Mouse (Mus musculus): ENCODE measurements around the gene Smc5. TPM values are rescaled to one million over a fixed set of nuclear protein-coding genes. Genes with fewer than 3 reads are reported as not detected.

Smc5 gene
- polyA plus RNA-seq, 1 experiment: 0.42 TPM

DNA sequence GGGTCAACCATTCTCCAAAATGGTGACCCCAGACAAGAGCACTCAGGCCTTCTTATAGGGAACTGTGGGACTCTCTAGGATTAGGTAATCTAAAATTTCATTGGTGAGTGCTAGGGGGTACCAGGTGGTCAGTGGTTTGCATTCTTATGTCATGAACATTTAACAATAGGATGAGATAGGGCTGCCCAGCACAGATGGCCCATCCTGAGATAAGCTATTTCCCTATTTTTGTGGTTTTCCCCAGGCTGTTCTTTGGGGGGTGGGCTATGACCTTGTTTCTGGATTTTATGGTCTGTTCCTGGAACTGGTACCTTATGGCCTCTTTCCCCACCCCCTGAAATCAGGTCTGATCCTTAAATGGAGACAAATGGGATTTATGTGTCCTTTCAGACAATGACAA is 23.5 kb upstream of the Smc5 start:
- TF ChIP-seq TAL1 (IDR thresholded peaks at IDR 0.05; ENCODE audit: low read length) (no peak), GATA1 (IDR thresholded peaks at IDR 0.05; ENCODE audit: low read length) (no peak)
- H3K36me3 ChIP-seq (ENCODE audit: control insufficient read depth): no peaks in the 10 kb centered on the region
- H3K9me3 ChIP-seq (ENCODE audit: control insufficient read depth, low read length): no peaks in the 10 kb centered on the region
- H3K27me3 ChIP-seq (ENCODE audit: control insufficient read depth): no peaks in the 10 kb centered on the region
- no peak overlapping the region for H3K4me3 ChIP-seq (replicated peaks)
- no peaks in the 10 kb centered on the region for H3K4me1 ChIP-seq (ENCODE audit: control insufficient read depth)

GRCm38 (mm10) chr19:23289251-23289650 is 15.6 kb upstream of the Smc5 start:
- Histone ChIP-seq H3K36me3 (ENCODE audit: control insufficient read depth) (no peaks in the 10 kb centered on the region), H3K9me3 (ENCODE audit: control insufficient read depth, low read length) (no peaks in the 10 kb centered on the region), H3K27me3 (ENCODE audit: control insufficient read depth) (no peaks in the 10 kb centered on the region), H3K4me3 (replicated peaks) (no peak overlapping the region), H3K4me1 (ENCODE audit: control insufficient read depth) (no peaks in the 10 kb centered on the region)
- TF ChIP-seq TAL1 (IDR thresholded peaks at IDR 0.05; ENCODE audit: low read length) (no peak), GATA1 (IDR thresholded peaks at IDR 0.05; ENCODE audit: low read length) (no peak)

- H3K9me3 ChIP-seq (ENCODE audit: control insufficient read depth, low read length): no peaks in the 10 kb centered on the region
- TF ChIP-seq GATA1 (IDR thresholded peaks at IDR 0.05; ENCODE audit: low read length): no peak
- TF ChIP-seq TAL1 (IDR thresholded peaks at IDR 0.05; ENCODE audit: low read length): no peak
These were observed 8.4 kb upstream of the Smc5 start for GRCm38 (mm10) chr19:23281911-23282660.

DNA sequence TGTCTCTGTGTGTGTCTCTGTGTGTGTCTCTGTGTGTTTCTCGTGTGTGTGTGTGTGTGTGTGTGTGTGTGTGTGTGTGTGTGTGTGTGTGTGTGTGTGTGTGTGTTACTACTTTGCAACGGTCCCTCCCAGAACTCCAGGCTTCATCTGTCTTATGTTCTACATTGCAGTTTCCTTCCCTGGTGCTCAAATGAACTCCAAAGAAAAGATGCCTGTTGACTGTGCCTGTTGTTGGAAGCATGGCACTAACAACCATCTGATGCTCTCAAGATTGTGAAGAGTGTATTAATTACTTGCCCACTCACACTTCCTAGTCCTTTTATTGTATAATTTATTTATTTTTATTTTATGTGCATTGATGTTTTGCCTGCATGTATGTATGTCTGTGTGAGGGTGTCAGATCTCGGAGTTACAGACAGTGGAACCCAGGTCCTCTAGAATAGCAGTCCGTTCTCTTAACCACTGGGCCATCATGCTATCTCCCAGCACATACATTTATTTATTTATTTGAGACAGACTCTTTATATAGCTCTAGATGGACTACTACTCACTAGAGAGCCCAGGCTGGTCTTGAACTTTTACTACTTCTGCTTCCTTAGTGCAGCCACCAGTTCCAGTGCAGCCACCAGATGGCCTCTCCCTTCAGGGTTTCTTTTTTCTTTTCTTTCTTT is 492 bp upstream of the Smc5 start:
- Histone ChIP-seq H3K4me3 (replicated peaks) (peak overlapping the region; percentile 78), H3K27me3 (ENCODE audit: control insufficient read depth) (no peaks in the 10 kb centered on the region), H3K9me3 (ENCODE audit: control insufficient read depth, low read length) (no peaks in the 10 kb centered on the region), H3K4me1 (ENCODE audit: control insufficient read depth) (peaks cover 25% of the 10 kb centered on the region), H3K36me3 (ENCODE audit: control insufficient read depth) (peaks cover 8% of the 10 kb centered on the region)
- TF ChIP-seq GATA1 (IDR thresholded peaks at IDR 0.05; ENCODE audit: low read length) (no peak), TAL1 (IDR thresholded peaks at IDR 0.05; ENCODE audit: low read length) (no peak)

More at GRCm38 (mm10) chr19:23281911-23282660, 8.4 kb upstream of the Smc5 start:
- Histone ChIP-seq H3K4me1 (ENCODE audit: control insufficient read depth) (no peaks in the 10 kb centered on the region), H3K27me3 (ENCODE audit: control insufficient read depth) (no peaks in the 10 kb centered on the region), H3K4me3 (replicated peaks) (no peak overlapping the region), H3K36me3 (ENCODE audit: control insufficient read depth) (no peaks in the 10 kb centered on the region)

GRCm38 (mm10) chr19:23256771-23257170 is 16.9 kb downstream of the Smc5 start:
- no peak for TF ChIP-seq TAL1 (IDR thresholded peaks at IDR 0.05; ENCODE audit: low read length)
- TF ChIP-seq GATA1 (IDR thresholded peaks at IDR 0.05; ENCODE audit: low read length): no peak
- Histone ChIP-seq H3K4me1 (ENCODE audit: control insufficient read depth) (no peaks in the 10 kb centered on the region), H3K27me3 (ENCODE audit: control insufficient read depth) (no peaks in the 10 kb centered on the region), H3K4me3 (replicated peaks) (no peak overlapping the region), H3K36me3 (ENCODE audit: control insufficient read depth) (peaks cover 77% of the 10 kb centered on the region), H3K9me3 (ENCODE audit: control insufficient read depth, low read length) (no peaks in the 10 kb centered on the region)

GRCm38 (mm10) chr19:23246473-23246872 is 27.2 kb downstream of the Smc5 start:
- no peak for TF ChIP-seq GATA1 (IDR thresholded peaks at IDR 0.05; ENCODE audit: low read length)
- TF ChIP-seq TAL1 (IDR thresholded peaks at IDR 0.05; ENCODE audit: low read length): no peak
- Histone ChIP-seq H3K4me1 (ENCODE audit: control insufficient read depth) (no peaks in the 10 kb centered on the region), H3K27me3 (ENCODE audit: control insufficient read depth) (no peaks in the 10 kb centered on the region), H3K9me3 (ENCODE audit: control insufficient read depth, low read length) (no peaks in the 10 kb centered on the region), H3K36me3 (ENCODE audit: control insufficient read depth) (peaks cover 40% of the 10 kb centered on the region), H3K4me3 (replicated peaks) (no peak overlapping the region)

GRCm38 (mm10) chr19:23225065-23225464 is 48.6 kb downstream of the Smc5 start:
- H3K36me3 ChIP-seq (ENCODE audit: control insufficient read depth): peaks cover 66% of the 10 kb centered on the region
- no peak overlapping the region for H3K4me3 ChIP-seq (replicated peaks)
- H3K27me3 ChIP-seq (ENCODE audit: control insufficient read depth): no peaks in the 10 kb centered on the region
- TF ChIP-seq TAL1 (IDR thresholded peaks at IDR 0.05; ENCODE audit: low read length) (no peak), GATA1 (IDR thresholded peaks at IDR 0.05; ENCODE audit: low read length) (no peak)
- H3K9me3 ChIP-seq (ENCODE audit: control insufficient read depth, low read length): no peaks in the 10 kb centered on the region
- H3K4me1 ChIP-seq (ENCODE audit: control insufficient read depth): no peaks in the 10 kb centered on the region

DNA sequence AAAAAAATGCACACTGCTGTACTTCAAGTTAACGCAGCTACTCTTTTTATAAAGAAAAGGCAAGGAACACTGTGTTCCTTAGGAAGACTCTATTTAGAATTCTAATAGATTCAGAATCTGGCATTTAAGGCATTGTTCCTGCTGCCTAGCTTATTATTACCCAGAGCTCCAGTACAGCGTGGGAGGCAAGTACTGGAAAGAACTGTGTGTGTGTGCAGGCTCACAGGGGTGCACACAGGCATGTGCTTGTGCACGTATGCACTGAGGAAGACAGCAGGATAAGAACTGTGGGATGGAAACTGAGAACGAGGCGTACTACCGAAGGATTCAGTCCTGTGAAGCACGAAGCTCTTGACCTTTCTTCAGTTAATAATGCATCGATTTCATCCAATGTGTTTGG is 59.4 kb downstream of the Smc5 start:
- H3K9me3 ChIP-seq (ENCODE audit: control insufficient read depth, low read length): no peaks in the 10 kb centered on the region
- H3K4me3 ChIP-seq (replicated peaks): no peak overlapping the region
- H3K27me3 ChIP-seq (ENCODE audit: control insufficient read depth): no peaks in the 10 kb centered on the region
- H3K4me1 ChIP-seq (ENCODE audit: control insufficient read depth): no peaks in the 10 kb centered on the region
- peaks cover 82% of the 10 kb centered on the region for H3K36me3 ChIP-seq (ENCODE audit: control insufficient read depth)
- TF ChIP-seq TAL1 (IDR thresholded peaks at IDR 0.05; ENCODE audit: low read length): no peak
- no peak for TF ChIP-seq GATA1 (IDR thresholded peaks at IDR 0.05; ENCODE audit: low read length)

GRCm38 (mm10) chr19:23211325-23211724 is 62.4 kb downstream of the Smc5 start:
- Histone ChIP-seq H3K4me3 (replicated peaks) (no peak overlapping the region), H3K36me3 (ENCODE audit: control insufficient read depth) (peaks cover 77% of the 10 kb centered on the region), H3K27me3 (ENCODE audit: control insufficient read depth) (no peaks in the 10 kb centered on the region), H3K4me1 (ENCODE audit: control insufficient read depth) (no peaks in the 10 kb centered on the region), H3K9me3 (ENCODE audit: control insufficient read depth, low read length) (no peaks in the 10 kb centered on the region)
- TF ChIP-seq GATA1 (IDR thresholded peaks at IDR 0.05; ENCODE audit: low read length) (no peak), TAL1 (IDR thresholded peaks at IDR 0.05; ENCODE audit: low read length) (no peak)

Data from erythroblast, embryonic 14.5 days (primary cell).